Mouse (Mus musculus): ENCODE results near the gene Olfr1080.
"Not testable (repeated sequence)": the region's sequence is repeated elsewhere in the genome, so short reads cannot be mapped to it uniquely, and the experiment has no call there.

DNA sequence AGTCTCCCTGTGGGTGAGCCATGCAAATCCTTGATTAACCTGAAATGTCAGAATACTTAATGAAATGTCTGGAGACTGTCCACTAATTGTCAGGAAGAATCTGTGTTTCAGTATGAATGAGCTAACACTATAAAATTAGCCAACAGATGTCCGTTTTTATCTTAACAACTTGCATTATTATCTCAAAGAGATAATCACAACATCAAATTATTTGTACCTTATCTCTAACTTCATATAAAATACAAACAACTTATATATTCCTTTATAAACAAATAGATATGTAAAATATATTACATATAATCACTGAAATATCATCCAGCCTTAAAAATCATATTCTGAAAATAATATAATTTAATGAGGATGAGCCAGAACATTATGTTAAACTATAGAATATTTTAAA lies 40.8 kb upstream of the Olfr1080 start, which contains the start of gene Olfr1082:
- TF ChIP-seq POLR2A (IDR thresholded peaks at IDR 0.05; ENCODE audit: borderline replicate concordance, low read depth, low read length); CTCF (IDR thresholded peaks at IDR 0.05; ENCODE audit: low read depth, low read length): not testable (repeated sequence)

All from bone marrow macrophage, adult 2 months (primary cell).